Mouse (Mus musculus): ENCODE measurements around the gene Nob1.

The Nob1 gene

DNA sequence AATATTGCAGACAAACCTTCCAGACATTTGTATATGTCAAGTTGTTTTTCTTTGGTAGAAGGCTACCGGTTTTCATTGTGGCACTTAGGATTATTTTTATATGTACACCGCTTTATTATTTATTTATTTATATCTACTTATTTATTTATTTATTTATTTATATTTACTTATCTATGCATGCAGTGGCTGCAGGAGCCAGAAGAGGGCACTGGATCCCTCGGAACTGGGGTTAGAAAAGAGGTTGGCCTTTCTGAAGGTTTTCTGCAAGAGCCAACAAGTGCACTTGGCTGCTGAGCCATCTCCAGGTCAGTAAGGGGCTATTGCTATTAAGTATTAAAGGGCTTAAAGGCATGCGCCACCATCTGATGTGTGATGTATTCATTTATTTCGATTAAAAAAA, 37.0 kb downstream of the Nob1 start:
- in situ Hi-C loops (cut with MseI, MboI): loop anchor here in 1 of 2 experiments (5.0 kb wide), 1 partner anchor 34 kb away; no protein-coding TSS in a partner anchor

DNA sequence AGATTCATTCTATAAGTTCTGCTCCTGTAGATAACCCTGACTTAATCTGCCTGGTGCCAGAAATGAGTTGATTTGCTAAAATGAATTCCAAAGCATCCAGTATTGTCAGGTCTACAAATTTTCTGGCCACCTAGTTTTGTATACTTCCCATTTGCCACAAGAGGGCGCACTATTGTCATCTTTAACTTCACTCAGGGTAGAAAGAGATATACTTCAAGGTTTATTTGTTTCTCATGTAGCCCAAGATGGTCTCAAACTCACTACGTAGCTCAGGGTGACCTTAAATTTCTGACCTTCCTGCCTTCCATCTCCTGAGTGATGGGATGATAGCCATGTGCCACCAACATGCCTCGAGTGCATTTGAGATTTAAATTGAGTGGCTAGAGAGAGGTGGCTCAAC, 38.2 kb downstream of the Nob1 start:
- in situ Hi-C loops (cut with MseI, MboI): loop anchor here in 1 of 2 experiments (5.0 kb wide), 1 partner anchor 36 kb away; no protein-coding TSS in a partner anchor

DNA sequence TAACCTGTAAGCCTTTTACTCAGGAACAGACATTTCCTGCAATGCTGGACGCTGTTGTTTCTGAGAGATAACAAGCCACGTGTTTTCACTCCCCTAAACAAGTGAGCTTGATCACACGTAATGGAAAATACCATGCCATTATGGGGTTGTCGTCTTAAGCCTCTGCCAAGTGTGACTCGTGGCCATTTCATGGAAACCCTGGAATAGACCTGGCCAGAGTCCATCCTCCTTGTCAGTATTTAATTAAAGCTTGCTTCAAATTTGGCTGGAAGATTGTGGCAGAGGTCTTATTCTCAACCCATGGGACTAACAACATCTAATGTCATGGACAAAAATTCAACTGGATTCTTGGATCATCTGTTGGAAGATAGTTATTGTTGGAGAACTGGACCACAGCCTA, 38.7 kb downstream of the Nob1 start:
- in situ Hi-C loops (cut with MseI, MboI): loop anchor here in 1 of 2 experiments (5.0 kb wide), 1 partner anchor 36 kb away; no protein-coding TSS in a partner anchor

DNA sequence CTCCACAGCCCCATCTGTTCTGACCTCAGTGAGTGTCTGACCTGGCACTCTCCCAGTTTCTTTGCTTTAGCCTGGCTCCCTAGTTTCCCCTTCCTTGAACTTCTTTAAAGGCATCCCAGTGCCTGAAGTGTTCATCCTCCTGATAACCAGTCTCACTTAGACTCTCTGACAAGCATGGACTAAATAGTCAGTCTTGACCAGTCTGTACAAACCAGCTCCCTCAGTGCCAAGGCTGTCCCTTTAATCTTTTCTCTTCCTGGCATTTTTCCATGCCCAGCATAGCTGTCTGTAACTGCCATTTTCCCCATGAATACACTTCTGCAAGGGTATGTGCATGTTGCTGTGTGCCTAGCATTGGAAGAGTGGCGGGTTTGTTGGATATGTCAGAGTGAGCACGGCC, 39.8 kb downstream of the Nob1 start:
- in situ Hi-C loops (cut with MseI, MboI): loop anchor here in 1 of 2 experiments (5.0 kb wide), 1 partner anchor 37 kb away; no protein-coding TSS in a partner anchor

DNA sequence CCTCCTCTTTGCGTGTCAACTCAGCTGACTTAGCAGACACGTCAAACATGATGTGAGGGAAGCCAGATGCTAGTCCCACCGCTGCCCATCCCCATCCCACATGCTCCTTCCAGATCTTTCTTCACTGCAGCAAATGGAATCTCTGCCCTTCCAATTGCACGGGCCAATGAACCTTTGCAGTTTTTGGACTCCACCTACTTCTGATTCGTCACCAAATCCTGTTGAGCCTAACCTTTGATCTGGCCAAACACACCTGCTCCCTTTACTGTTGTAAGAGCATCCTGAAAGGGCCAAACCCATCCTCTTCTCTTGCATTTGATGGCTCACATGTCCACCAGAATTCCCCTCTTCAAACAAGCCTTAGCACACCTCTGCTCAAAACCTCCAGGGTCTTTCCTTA, 40.2 kb downstream of the Nob1 start:
- in situ Hi-C loops (cut with MseI, MboI): loop anchor here in 1 of 2 experiments (5.0 kb wide), 1 partner anchor 38 kb away; no protein-coding TSS in a partner anchor

DNA sequence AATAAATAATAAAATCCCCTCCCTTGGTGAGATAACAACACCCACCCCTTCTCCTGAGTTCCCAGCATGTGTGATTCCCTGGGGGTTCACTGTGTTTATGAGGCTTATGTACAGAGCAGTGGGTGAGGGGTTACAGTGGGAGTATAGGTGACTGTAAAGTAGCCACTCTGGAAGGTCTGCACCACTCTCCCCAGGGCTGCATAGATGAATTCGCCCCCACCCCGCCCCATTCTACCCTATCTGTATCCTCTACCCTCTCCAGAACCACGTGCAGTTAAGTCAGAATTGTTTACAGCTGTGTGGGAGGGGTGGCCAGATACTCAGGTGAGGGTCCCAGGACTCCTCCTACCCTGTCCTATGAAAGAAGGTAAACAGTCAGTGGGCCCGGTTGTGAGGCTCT, 42.0 kb downstream of the Nob1 start:
- in situ Hi-C loops (cut with MseI, MboI): no loop called here

DNA sequence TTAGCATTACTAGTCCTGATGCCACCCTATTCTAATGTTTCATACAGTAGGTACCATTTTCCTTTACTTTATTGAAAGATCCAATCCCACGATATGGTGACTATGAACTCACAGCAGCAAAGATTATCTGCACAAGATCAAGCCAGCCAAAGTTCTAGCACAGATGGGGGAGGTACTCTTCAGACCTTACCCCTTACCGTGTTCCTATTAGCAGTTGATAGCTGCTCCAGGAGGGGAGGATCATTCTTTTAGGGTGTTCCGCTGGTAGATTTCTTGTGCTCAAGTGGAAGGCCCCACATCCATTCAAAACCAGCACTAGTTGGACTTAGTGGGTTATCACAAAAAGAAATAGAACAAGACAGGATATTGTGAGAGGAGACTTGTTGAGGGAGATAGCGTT, 43.2 kb downstream of the Nob1 start:
- in situ Hi-C loops (cut with MseI, MboI): no loop called here

DNA sequence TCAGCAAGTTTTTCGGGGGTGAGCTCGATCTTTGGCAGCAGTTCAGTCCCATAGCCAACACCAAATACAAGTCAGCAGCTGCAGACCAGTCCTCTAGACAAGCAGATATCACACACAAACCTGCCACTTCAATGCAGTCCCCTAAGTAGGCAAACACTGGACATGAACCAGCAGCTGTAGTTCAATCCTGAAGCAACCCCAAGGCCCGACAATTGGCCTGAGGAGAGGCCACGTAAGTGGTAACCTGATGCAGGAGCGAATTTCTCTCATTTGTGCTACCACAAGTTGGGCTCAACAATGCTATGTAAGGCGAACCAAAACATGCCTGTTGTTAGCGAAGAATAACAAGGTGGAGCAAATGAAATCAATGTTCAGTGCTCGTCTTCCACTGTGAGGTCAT, 44.1 kb downstream of the Nob1 start:
- in situ Hi-C loops (cut with MseI, MboI): no loop called here

DNA sequence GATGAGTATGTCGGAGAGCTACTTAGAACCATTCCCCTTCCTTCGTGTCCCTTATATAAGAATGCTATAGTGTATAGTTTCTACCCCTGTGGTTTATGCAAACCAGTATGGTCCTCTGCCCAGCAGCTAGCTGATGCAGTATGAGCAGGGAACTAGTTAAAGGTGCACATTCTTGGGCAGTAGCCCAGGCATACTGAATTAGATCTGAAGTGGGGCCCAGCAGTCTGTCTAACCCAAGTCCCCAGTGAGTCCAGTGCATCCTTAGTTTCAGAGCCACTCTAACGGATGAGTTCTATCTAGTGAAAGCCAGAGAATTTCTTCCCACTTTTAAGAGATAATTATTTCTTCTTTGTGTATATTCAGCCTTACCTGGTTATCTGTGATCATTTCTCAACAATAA, 47.5 kb downstream of the Nob1 start:
- in situ Hi-C loops (cut with MseI, MboI): no loop called here

DNA sequence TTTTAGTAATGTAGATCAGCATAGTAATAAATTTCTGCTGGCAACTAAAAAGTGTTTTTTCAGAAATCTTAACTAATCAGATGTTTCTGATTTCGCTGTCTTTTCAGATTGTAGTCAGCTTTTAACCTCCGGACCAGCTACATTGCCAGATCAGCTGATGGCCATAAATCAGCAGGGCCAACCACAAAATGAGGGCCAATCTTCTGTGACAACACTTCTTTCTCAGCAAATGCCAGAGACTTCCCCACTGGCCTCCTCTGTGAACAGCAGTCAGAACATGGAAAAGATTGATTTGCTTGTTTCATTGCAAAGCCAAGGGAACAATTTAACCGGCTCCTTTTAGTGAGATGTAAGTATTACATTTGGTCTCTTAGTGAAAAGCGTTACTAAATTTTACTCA, 54.5 kb downstream of the Nob1 start:
- in situ Hi-C loops (cut with MseI, MboI): no loop called here
